Mouse (Mus musculus): Measurements from ENCODE around the gene 4922502D21Rik. TPM values are rescaled to one million over a fixed set of nuclear protein-coding genes. Genes with fewer than 3 reads are reported as not detected.
A peak's percentile ranks its signal among the peaks of the same experiment; 100 is the strongest.
"Not testable (repeated sequence)": the region's sequence is repeated elsewhere in the genome, so short reads cannot be mapped to it uniquely, and the experiment has no call there.

4922502D21Rik gene
- polyA plus RNA-seq, 1 experiment from 2014 or later: not detected

- peak overlapping the region; percentile 35 for H3K4me3 ChIP-seq (ENCODE audit: low read depth, low read length)
- H3K9ac ChIP-seq (ENCODE audit: low read depth, low read length): no peak overlapping the region
- no peaks in the 10 kb centered on the region for H3K27me3 ChIP-seq (ENCODE audit: control insufficient read depth, insufficient read depth, low read depth, low read length)
- no peaks in the 10 kb centered on the region for H3K36me3 ChIP-seq (ENCODE audit: control insufficient read depth, insufficient read depth)
- no peaks in the 10 kb centered on the region; the same call in 1 of the 2 replicates for H3K9me3 ChIP-seq (replicated peaks; ENCODE audit: control insufficient read depth, low read length)
- H3K4me1 ChIP-seq (ENCODE audit: control insufficient read depth, low read depth, low read length): no peaks in the 10 kb centered on the region
- no peak for ATAC-seq (ENCODE audit: low read depth)
- 72% methylated on average over 3 of the region's 3 CpGs for WGBS (ENCODE audit: insufficient replicate concordance)
- H3K27ac ChIP-seq (ENCODE audit: low read length): peak overlapping the region; percentile 37
- H3K4me2 ChIP-seq (ENCODE audit: low read depth, low read length): 0 out of 2 replicates have a peak overlapping the region, but pooled peaks have one; percentile 8
Observed at GRCm38 (mm10) chr6:129351091-129351490, 19.5 kb upstream of the 4922502D21Rik start.

GRCm38 (mm10) chr6:129349524-129350352 is 18.1 kb upstream of the 4922502D21Rik start:
- Histone ChIP-seq H3K9me3 (replicated peaks; ENCODE audit: control insufficient read depth, low read length) (no peaks in the 10 kb centered on the region; the same call in 1 of the 2 replicates), H3K4me3 (ENCODE audit: low read depth, low read length) (0 out of 2 replicates have a peak overlapping the region, but pooled peaks have one; percentile 22), H3K36me3 (ENCODE audit: control insufficient read depth, insufficient read depth) (no peaks in the 10 kb centered on the region), H3K27me3 (ENCODE audit: control insufficient read depth, insufficient read depth, low read depth, low read length) (no peaks in the 10 kb centered on the region), H3K4me1 (ENCODE audit: control insufficient read depth, low read depth, low read length) (no peaks in the 10 kb centered on the region), H3K4me2 (ENCODE audit: low read depth, low read length) (no peak overlapping the region), H3K9ac (ENCODE audit: low read depth, low read length) (no peak overlapping the region), H3K27ac (ENCODE audit: low read length) (peak overlapping the region; percentile 52)
- 11% methylated on average over 4 of the region's 4 CpGs for WGBS (ENCODE audit: insufficient replicate concordance)
- ATAC-seq (ENCODE audit: low read depth): peak; percentile 50

GRCm38 (mm10) chr6:129344408-129344807 is 12.8 kb upstream of the 4922502D21Rik start:
- no peaks in the 10 kb centered on the region for H3K36me3 ChIP-seq (ENCODE audit: control insufficient read depth, insufficient read depth)
- ATAC-seq (ENCODE audit: low read depth): no peak
- 38% methylated on average over 3 of the region's 3 CpGs for WGBS (ENCODE audit: insufficient replicate concordance)
- no peaks in the 10 kb centered on the region for H3K4me1 ChIP-seq (ENCODE audit: control insufficient read depth, low read depth, low read length)
- no peaks in the 10 kb centered on the region for H3K27me3 ChIP-seq (ENCODE audit: control insufficient read depth, insufficient read depth, low read depth, low read length)
- H3K4me3 ChIP-seq (ENCODE audit: low read depth, low read length): no peak overlapping the region
- H3K27ac ChIP-seq (ENCODE audit: low read length): no peak overlapping the region
- H3K4me2 ChIP-seq (ENCODE audit: low read depth, low read length): no peak overlapping the region
- H3K9ac ChIP-seq (ENCODE audit: low read depth, low read length): no peak overlapping the region
- H3K9me3 ChIP-seq (replicated peaks; ENCODE audit: control insufficient read depth, low read length): no peaks in the 10 kb centered on the region; the same call in 1 of the 2 replicates

GRCm38 (mm10) chr6:129342391-129342790 is 10.8 kb upstream of the 4922502D21Rik start, which contains the start of gene Clec12a:
Gene Clec12a (plus strand): TSS chr6:129342691.
- H3K27ac ChIP-seq (ENCODE audit: low read length); H3K36me3 ChIP-seq (ENCODE audit: control insufficient read depth, insufficient read depth); H3K9ac ChIP-seq (ENCODE audit: low read depth, low read length); ATAC-seq (ENCODE audit: low read depth); H3K27me3 ChIP-seq (ENCODE audit: control insufficient read depth, insufficient read depth, low read depth, low read length); H3K4me1 ChIP-seq (ENCODE audit: control insufficient read depth, low read depth, low read length); H3K4me2 ChIP-seq (ENCODE audit: low read depth, low read length); H3K4me3 ChIP-seq (ENCODE audit: low read depth, low read length); H3K9me3 ChIP-seq (replicated peaks; ENCODE audit: control insufficient read depth, low read length): not testable (repeated sequence)
- WGBS (ENCODE audit: insufficient replicate concordance): 54% methylated on average over 4 of the region's 4 CpGs

- Histone ChIP-seq H3K27ac (ENCODE audit: low read length) (no peak overlapping the region), H3K4me3 (ENCODE audit: low read depth, low read length) (no peak overlapping the region), H3K4me1 (ENCODE audit: control insufficient read depth, low read depth, low read length) (no peaks in the 10 kb centered on the region), H3K4me2 (ENCODE audit: low read depth, low read length) (no peak overlapping the region), H3K27me3 (ENCODE audit: control insufficient read depth, insufficient read depth, low read depth, low read length) (no peaks in the 10 kb centered on the region), H3K9ac (ENCODE audit: low read depth, low read length) (no peak overlapping the region), H3K36me3 (ENCODE audit: control insufficient read depth, insufficient read depth) (no peaks in the 10 kb centered on the region), H3K9me3 (replicated peaks; ENCODE audit: control insufficient read depth, low read length) (no peaks in the 10 kb centered on the region)
- no peak for ATAC-seq (ENCODE audit: low read depth)
- 42% methylated on average over 1 of the region's 1 CpGs for WGBS (ENCODE audit: insufficient replicate concordance)
Observed at GRCm38 (mm10) chr6:129337751-129338150, 6.2 kb upstream of the 4922502D21Rik start.

- Histone ChIP-seq H3K9me3 (replicated peaks; ENCODE audit: control insufficient read depth, low read length) (no peaks in the 10 kb centered on the region), H3K27ac (ENCODE audit: low read length) (no peak overlapping the region), H3K4me1 (ENCODE audit: control insufficient read depth, low read depth, low read length) (no peaks in the 10 kb centered on the region), H3K4me3 (ENCODE audit: low read depth, low read length) (no peak overlapping the region), H3K4me2 (ENCODE audit: low read depth, low read length) (no peak overlapping the region), H3K27me3 (ENCODE audit: control insufficient read depth, insufficient read depth, low read depth, low read length) (no peaks in the 10 kb centered on the region), H3K9ac (ENCODE audit: low read depth, low read length) (no peak overlapping the region), H3K36me3 (ENCODE audit: control insufficient read depth, insufficient read depth) (no peaks in the 10 kb centered on the region)
- 7% methylated on average over 11 of the region's 11 CpGs for WGBS (ENCODE audit: insufficient replicate concordance)
- peak; percentile 69 for ATAC-seq (ENCODE audit: low read depth)
Observed at GRCm38 (mm10) chr6:129333674-129334078, 2.1 kb upstream of the 4922502D21Rik start.

GRCm38 (mm10) chr6:129326568-129327150 is 4.9 kb downstream of the 4922502D21Rik start:
- Histone ChIP-seq H3K27me3 (ENCODE audit: control insufficient read depth, insufficient read depth, low read depth, low read length) (no peaks in the 10 kb centered on the region), H3K36me3 (ENCODE audit: control insufficient read depth, insufficient read depth) (no peaks in the 10 kb centered on the region), H3K9me3 (replicated peaks; ENCODE audit: control insufficient read depth, low read length) (no peaks in the 10 kb centered on the region), H3K4me2 (ENCODE audit: low read depth, low read length) (no peak overlapping the region), H3K9ac (ENCODE audit: low read depth, low read length) (no peak overlapping the region), H3K4me1 (ENCODE audit: control insufficient read depth, low read depth, low read length) (no peaks in the 10 kb centered on the region), H3K27ac (ENCODE audit: low read length) (no peak overlapping the region), H3K4me3 (ENCODE audit: low read depth, low read length) (no peak overlapping the region)
- WGBS (ENCODE audit: insufficient replicate concordance): 52% methylated on average over 13 of the region's 13 CpGs
- no peak for ATAC-seq (ENCODE audit: low read depth)

DNA sequence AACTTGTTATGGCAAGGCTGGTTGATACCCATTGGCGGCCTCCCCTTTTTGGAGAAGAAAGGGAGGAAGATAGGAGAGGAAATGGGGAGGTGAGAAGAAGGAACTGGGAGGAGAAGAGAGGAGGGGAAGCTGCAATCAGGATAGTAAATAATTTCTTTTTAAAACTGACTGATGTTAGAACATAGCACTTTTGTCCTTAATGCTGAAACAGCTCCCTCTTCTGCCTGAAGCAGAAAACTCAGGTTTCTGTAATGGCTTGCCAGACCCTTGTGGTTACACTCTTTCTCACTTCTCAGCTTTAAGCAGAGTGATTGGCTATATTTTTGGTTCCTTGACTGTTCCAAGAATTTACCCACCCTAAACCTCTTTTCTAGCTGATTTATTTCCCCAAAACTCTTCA is 5.6 kb downstream of the 4922502D21Rik start:
- no peak overlapping the region for H3K4me2 ChIP-seq (ENCODE audit: low read depth, low read length)
- H3K9ac ChIP-seq (ENCODE audit: low read depth, low read length): no peak overlapping the region
- H3K27me3 ChIP-seq (ENCODE audit: control insufficient read depth, insufficient read depth, low read depth, low read length): no peaks in the 10 kb centered on the region
- no peak for ATAC-seq (ENCODE audit: low read depth)
- H3K4me3 ChIP-seq (ENCODE audit: low read depth, low read length): no peak overlapping the region
- no peaks in the 10 kb centered on the region for H3K4me1 ChIP-seq (ENCODE audit: control insufficient read depth, low read depth, low read length)
- H3K27ac ChIP-seq (ENCODE audit: low read length): no peak overlapping the region
- no peaks in the 10 kb centered on the region for H3K36me3 ChIP-seq (ENCODE audit: control insufficient read depth, insufficient read depth)
- WGBS (ENCODE audit: insufficient replicate concordance): 36% methylated on average over 1 of the region's 1 CpGs
- H3K9me3 ChIP-seq (replicated peaks; ENCODE audit: control insufficient read depth, low read length): no peaks in the 10 kb centered on the region

DNA sequence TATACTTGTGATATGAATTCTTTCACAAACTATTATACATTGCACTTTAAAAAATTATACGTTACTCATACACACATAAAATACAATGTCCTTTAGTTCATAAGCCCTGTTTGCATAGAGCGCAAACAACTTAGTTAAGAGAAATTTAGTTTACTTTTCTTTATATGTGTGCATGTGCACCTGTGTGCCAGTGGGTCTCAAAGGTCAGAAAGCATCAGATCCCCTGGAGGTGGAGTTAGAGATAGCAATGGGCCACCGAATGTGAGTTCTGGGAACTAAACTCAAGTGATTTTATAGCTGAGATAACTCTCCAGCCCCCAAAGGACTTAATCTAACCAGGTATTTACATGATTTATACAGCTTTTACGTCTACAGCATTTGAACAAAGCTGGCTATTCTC is 12.3 kb downstream of the 4922502D21Rik start:
- Histone ChIP-seq H3K4me2 (ENCODE audit: low read depth, low read length) (no peak overlapping the region), H3K4me1 (ENCODE audit: control insufficient read depth, low read depth, low read length) (no peaks in the 10 kb centered on the region), H3K4me3 (ENCODE audit: low read depth, low read length) (no peak overlapping the region), H3K9ac (ENCODE audit: low read depth, low read length) (no peak overlapping the region), H3K27ac (ENCODE audit: low read length) (no peak overlapping the region), H3K36me3 (ENCODE audit: control insufficient read depth, insufficient read depth) (no peaks in the 10 kb centered on the region), H3K9me3 (replicated peaks; ENCODE audit: control insufficient read depth, low read length) (no peaks in the 10 kb centered on the region), H3K27me3 (ENCODE audit: control insufficient read depth, insufficient read depth, low read depth, low read length) (no peaks in the 10 kb centered on the region)
- ATAC-seq (ENCODE audit: low read depth): no peak
- WGBS (ENCODE audit: insufficient replicate concordance): 55% methylated on average over 4 of the region's 4 CpGs
